Mouse (Mus musculus) natural killer cell, adult 2 months (primary cell): ENCODE measurements around the gene Il11ra1.
A peak's percentile ranks its signal among the peaks of the same experiment; 100 is the strongest.
"Not testable (repeated sequence)": the region's sequence is repeated elsewhere in the genome, so short reads cannot be mapped to it uniquely, and the experiment has no call there.

Experiments
- DNase-seq, 2 experiments: peaks; one replicate each; pipeline ENCODE4 v3.0.0; 2022; ENCODE audit warnings: low spot score in 2 of 2

The Il11ra1 gene

GRCm38 (mm10) chr4:41755338-41756305, 55.8 kb downstream of the Il11ra1 start, which contains the start of gene Sigmar1:
TSS of gene Sigmar1 (minus strand) at chr4:41756157.
- DNase-seq: peak; percentile 85 to 91

GRCm38 (mm10) chr4:41756440-41756839, 56.7 kb downstream of the Il11ra1 start:
- no peak for DNase-seq

GRCm38 (mm10) chr4:41757321-41757720, 57.5 kb downstream of the Il11ra1 start:
- no peak for DNase-seq

- no peak for DNase-seq
These were observed 58.2 kb downstream of the Il11ra1 start for GRCm38 (mm10) chr4:41758021-41758420.

GRCm38 (mm10) chr4:41758701-41759100, 58.9 kb downstream of the Il11ra1 start:
- no peak for DNase-seq

GRCm38 (mm10) chr4:41759206-41759605, 59.4 kb downstream of the Il11ra1 start:
- DNase-seq: no peak

- DNase-seq: no peak
These were observed 60.0 kb downstream of the Il11ra1 start for GRCm38 (mm10) chr4:41759656-41760287.

- peak in 1 of 2 experiments; percentile 38 for DNase-seq
These were observed 60.5 kb downstream of the Il11ra1 start for GRCm38 (mm10) chr4:41760288-41760721.

- no peak for DNase-seq
These were observed 61.1 kb downstream of the Il11ra1 start for GRCm38 (mm10) chr4:41760911-41761310.

- no peak for DNase-seq
These were observed 61.9 kb downstream of the Il11ra1 start for GRCm38 (mm10) chr4:41761680-41762079.

GRCm38 (mm10) chr4:41762099-41762687, 62.4 kb downstream of the Il11ra1 start:
- DNase-seq: no peak

- not testable (repeated sequence) for DNase-seq
These were observed 62.9 kb downstream of the Il11ra1 start for GRCm38 (mm10) chr4:41762688-41763114.

- DNase-seq: not testable (repeated sequence)
These were observed 63.4 kb downstream of the Il11ra1 start for GRCm38 (mm10) chr4:41763176-41763575.

GRCm38 (mm10) chr4:41767301-41767700, 67.5 kb downstream of the Il11ra1 start:
- not testable (repeated sequence) for DNase-seq

- not testable (repeated sequence) for DNase-seq
These were observed 73.2 kb downstream of the Il11ra1 start for GRCm38 (mm10) chr4:41772946-41773345.

- DNase-seq: peak; percentile 70 to 73
These were observed 73.7 kb downstream of the Il11ra1 start for GRCm38 (mm10) chr4:41773502-41773901.

- peak; percentile 90 to 94 for DNase-seq
These were observed 74.2 kb downstream of the Il11ra1 start, which contains the start of gene Ccl27a for GRCm38 (mm10) chr4:41774002-41774401. TSS of gene Ccl27a (minus strand) at chr4:41774247.

GRCm38 (mm10) chr4:41774506-41774905, 74.7 kb downstream of the Il11ra1 start:
- DNase-seq: peak; percentile 53 to 80

- DNase-seq: not testable (repeated sequence)
These were observed 76.1 kb downstream of the Il11ra1 start for GRCm38 (mm10) chr4:41775840-41776239.

GRCm38 (mm10) chr4:41781271-41781670, 81.5 kb downstream of the Il11ra1 start:
- not testable (repeated sequence) for DNase-seq

GRCm38 (mm10) chr4:41781748-41782485, 82.1 kb downstream of the Il11ra1 start:
- DNase-seq: not testable (repeated sequence)
